Mouse (Mus musculus) midbrain, embryonic 15.5 days (tissue): ENCODE results near the gene Lss. TPM values are rescaled to one million over a fixed set of nuclear protein-coding genes. Genes with fewer than 3 reads are reported as not detected.

ENCODE experiments used
- ATAC-seq: fragments of 200-750 bp; cut with Nextera tagmentation; replicated peaks from 2 replicates; pipeline ENCODE4 v1.8.0; 2017; ENCODE audit warnings: moderate TSS enrichment
- H3K27ac ChIP-seq: fragments of 300-500 bp; sonication (generic); 2 replicates; pipeline ENCODE4 v1.5.1; 2015; ENCODE audit warnings: mild to moderate bottlenecking, inconsistent platforms
- H3K27me3 ChIP-seq: fragments of 300-500 bp; sonication (generic); replicated peaks from 2 replicates; pipeline ENCODE4 v1.6.1; 2015; ENCODE audit warnings: inconsistent platforms
- H3K36me3 ChIP-seq: fragments of 300-500 bp; sonication (generic); replicated peaks from 2 replicates; pipeline ENCODE4 v1.6.1; 2015; ENCODE audit warnings: inconsistent platforms
- H3K4me1 ChIP-seq: fragments of 300-500 bp; sonication (generic); 2 replicates; pipeline ENCODE4 v1.6.1; 2015; ENCODE audit warnings: inconsistent platforms
- H3K4me2 ChIP-seq: fragments of 300-500 bp; sonication (generic); 2 replicates; pipeline ENCODE4 v1.6.1; 2015; ENCODE audit warnings: inconsistent platforms, mild to moderate bottlenecking, moderate library complexity
- H3K4me3 ChIP-seq: fragments of 300-500 bp; sonication (generic); 2 replicates; pipeline ENCODE4 v1.5.1; 2015; ENCODE audit warnings: mild to moderate bottlenecking, inconsistent platforms
- H3K9ac ChIP-seq: fragments of 300-500 bp; sonication (generic); 2 replicates; pipeline ENCODE4 v1.6.1; 2015; ENCODE audit warnings: mild to moderate bottlenecking, inconsistent platforms
- H3K9me3 ChIP-seq: fragments of 300-500 bp; sonication (generic); 2 replicates; pipeline ENCODE4 v1.6.1; 2016; ENCODE audit warnings: inconsistent platforms
- WGBS: fragments of 180-500 bp; shearing (Covaris S2); methylation state at CpG from one replicate; pipeline ENCODE4 v1.1.7; 2015; ENCODE audit warnings: mixed read lengths; 5-methylcytosine and 5-hydroxymethylcytosine counted together
- polyA plus RNA-seq: library from polyadenylated mRNA; unstranded; fragments of >200 nt; fragmentation: Nextera tagmentation; extraction: Ambion mirVana; gene quantifications from 2 replicates; pipeline ENCODE4 v1.2.1, GENCODE M21; 2015

Lss gene
- polyA plus RNA-seq, 1 experiment from 2014 or later: 44.5 TPM

- H3K4me3 ChIP-seq: no peak overlapping the region
- WGBS: 97% methylated on average over 7 of the region's 7 CpGs
- no peak overlapping the region for H3K27ac ChIP-seq
- no peaks in the 10 kb centered on the region for H3K27me3 ChIP-seq
- no peaks in the 10 kb centered on the region for H3K9me3 ChIP-seq
- no peak for ATAC-seq
- peaks cover 33% of the 10 kb centered on the region for H3K4me1 ChIP-seq
- no peak overlapping the region for H3K9ac ChIP-seq
- peaks cover 55% of the 10 kb centered on the region for H3K36me3 ChIP-seq
- no peak overlapping the region for H3K4me2 ChIP-seq
Measured at GRCm38 (mm10) chr10:76535526-76535925, 4.1 kb downstream of the Lss start.

- no peaks in the 10 kb centered on the region for H3K9me3 ChIP-seq
- no peak overlapping the region for H3K4me2 ChIP-seq
- 89% methylated on average over 9 of the region's 9 CpGs for WGBS
- ATAC-seq: no peak
- no peak overlapping the region for H3K4me3 ChIP-seq
- no peak overlapping the region for H3K9ac ChIP-seq
- no peak overlapping the region for H3K27ac ChIP-seq
- H3K36me3 ChIP-seq: peaks cover 76% of the 10 kb centered on the region
- no peaks in the 10 kb centered on the region for H3K27me3 ChIP-seq
- peaks cover 19% of the 10 kb centered on the region for H3K4me1 ChIP-seq
Measured at GRCm38 (mm10) chr10:76537619-76538018, 6.2 kb downstream of the Lss start.

DNA sequence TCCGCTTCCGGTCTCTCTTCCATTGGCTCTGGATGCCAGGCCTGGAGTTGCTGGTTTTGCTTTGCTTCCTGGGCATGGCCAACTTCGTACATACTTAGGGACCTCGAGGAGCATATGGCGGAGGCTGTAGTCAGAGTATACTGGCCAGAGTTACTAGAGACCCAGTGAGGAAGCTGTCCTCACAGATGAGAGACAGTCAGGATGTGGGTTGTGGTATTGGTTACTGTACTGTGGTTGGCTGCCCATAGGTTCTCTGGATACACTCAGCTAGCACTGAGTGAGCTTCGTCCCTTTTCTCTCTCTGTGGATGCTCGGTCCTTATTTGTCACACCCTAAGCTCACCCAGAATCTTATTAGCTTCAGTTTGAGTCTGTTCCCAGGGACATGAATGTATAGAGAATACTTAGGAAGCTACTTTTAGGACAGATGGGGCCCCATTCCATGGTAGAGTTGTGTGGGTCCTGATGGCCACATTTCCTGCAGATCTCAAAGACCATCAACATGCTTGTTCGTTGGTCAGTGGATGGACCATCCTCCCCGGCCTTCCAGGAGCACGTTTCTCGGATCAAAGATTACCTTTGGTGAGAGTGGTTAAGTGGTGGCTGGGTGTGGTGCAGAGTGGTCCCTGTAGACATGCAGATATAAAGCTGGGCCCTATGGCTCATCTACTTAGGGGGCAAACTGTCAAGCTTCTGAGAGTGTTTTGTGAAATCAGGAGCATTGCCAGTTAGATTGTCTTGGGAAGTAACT is 10.1 kb downstream of the Lss start:
- Histone ChIP-seq H3K9me3 (no peaks in the 10 kb centered on the region), H3K4me3 (no peak overlapping the region), H3K4me1 (no peaks in the 10 kb centered on the region), H3K27me3 (no peaks in the 10 kb centered on the region), H3K9ac (no peak overlapping the region), H3K27ac (no peak overlapping the region), H3K4me2 (no peak overlapping the region), H3K36me3 (peaks cover 83% of the 10 kb centered on the region)
- no peak for ATAC-seq
- WGBS: 92% methylated on average over 11 of the region's 11 CpGs

DNA sequence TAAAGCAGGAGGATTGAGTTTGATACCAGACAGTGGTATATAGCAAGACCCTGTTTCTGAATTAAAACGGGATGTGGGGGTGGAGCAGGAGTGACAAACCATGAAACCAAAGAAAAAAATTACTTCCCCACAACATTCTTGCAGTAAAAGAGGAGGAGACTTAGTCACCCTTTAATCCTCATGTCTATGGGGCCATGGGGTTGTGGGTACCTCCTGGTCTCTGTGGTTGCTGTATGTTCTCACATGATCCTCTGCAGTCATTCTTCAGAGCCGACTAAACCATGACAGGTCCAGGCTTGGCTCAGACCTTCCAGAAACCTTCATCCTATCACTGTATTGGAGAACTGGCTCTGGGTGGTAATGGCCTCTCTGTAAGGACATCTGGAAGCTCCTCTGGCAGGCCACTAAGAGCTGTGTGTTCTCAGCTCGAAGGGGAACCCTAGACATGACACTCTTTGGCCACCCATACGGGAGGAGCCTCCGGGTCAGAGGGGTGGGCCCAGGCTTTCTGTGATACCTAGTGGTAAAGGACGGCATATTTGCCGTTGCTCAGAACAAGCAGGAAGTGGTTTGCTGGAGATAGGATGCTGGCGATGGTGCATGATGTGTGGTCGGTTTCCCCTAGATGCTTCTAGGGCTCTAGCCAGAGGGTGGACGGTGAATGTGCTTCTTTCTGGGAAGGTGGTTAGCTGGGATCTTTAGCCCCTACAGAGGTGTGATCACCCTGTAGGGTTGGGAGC is 11.4 kb downstream of the Lss start:
- Histone ChIP-seq H3K27me3 (no peaks in the 10 kb centered on the region), H3K36me3 (peaks cover 87% of the 10 kb centered on the region), H3K4me2 (no peak overlapping the region), H3K9me3 (no peaks in the 10 kb centered on the region), H3K4me1 (no peaks in the 10 kb centered on the region), H3K4me3 (no peak overlapping the region), H3K27ac (no peak overlapping the region), H3K9ac (no peak overlapping the region)
- no peak for ATAC-seq
- 94% methylated on average over 10 of the region's 10 CpGs for WGBS

DNA sequence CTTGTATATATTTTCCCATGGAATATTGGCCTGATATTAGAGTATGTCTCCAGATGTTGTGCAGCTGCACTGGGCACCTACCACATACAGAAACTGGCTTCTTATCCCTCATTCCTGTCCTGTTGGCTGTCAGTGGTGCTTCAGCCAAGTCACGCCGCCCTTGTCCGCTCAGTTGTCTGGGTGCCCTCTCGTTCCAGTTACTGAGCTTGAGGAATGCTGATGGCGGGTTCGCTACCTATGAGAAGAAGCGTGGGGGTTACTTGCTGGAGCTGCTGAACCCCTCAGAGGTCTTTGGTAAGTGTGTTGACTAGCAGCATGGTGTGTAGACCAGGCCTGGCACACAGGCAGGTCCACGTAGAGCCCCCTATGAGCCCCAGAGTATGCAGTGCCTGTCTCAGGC is 15.2 kb downstream of the Lss start:
- 92% methylated on average over 8 of the region's 8 CpGs for WGBS
- ATAC-seq: no peak
- Histone ChIP-seq H3K4me2 (no peak overlapping the region), H3K27me3 (no peaks in the 10 kb centered on the region), H3K4me1 (no peaks in the 10 kb centered on the region), H3K27ac (no peak overlapping the region), H3K36me3 (peaks cover 89% of the 10 kb centered on the region), H3K9ac (no peak overlapping the region), H3K4me3 (no peak overlapping the region), H3K9me3 (no peaks in the 10 kb centered on the region)

DNA sequence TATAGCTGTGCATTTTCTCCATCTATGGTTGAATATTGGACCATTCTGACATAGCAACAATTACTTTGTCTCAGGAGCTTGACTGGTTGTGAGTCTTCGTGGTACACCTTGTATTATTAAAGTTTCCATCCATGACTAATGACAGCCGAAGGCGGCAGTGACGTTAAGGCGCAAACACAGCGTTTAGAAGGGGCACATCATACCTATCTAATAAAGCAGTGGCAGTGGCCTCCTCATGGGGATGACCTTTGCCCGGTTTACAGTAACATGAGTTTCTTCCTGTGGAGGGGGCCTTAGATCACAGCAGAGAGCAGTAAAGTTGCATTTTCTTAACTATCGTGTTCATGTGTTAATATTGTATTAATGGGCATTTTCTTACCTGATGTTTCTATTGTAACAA is 16.8 kb downstream of the Lss start:
- Histone ChIP-seq H3K9me3 (no peaks in the 10 kb centered on the region), H3K4me1 (no peaks in the 10 kb centered on the region), H3K27ac (no peak overlapping the region), H3K27me3 (no peaks in the 10 kb centered on the region), H3K4me2 (no peak overlapping the region), H3K4me3 (no peak overlapping the region), H3K36me3 (peaks cover 85% of the 10 kb centered on the region), H3K9ac (no peak overlapping the region)
- WGBS: 95% methylated on average over 8 of the region's 8 CpGs
- ATAC-seq: no peak

GRCm38 (mm10) chr10:76550458-76550857 is 19.1 kb downstream of the Lss start:
- Histone ChIP-seq H3K4me1 (no peaks in the 10 kb centered on the region), H3K9me3 (no peaks in the 10 kb centered on the region), H3K27ac (no peak overlapping the region), H3K9ac (no peak overlapping the region), H3K27me3 (no peaks in the 10 kb centered on the region), H3K4me3 (no peak overlapping the region), H3K4me2 (no peak overlapping the region), H3K36me3 (peaks cover 76% of the 10 kb centered on the region)
- ATAC-seq: no peak
- WGBS: 92% methylated on average over 5 of the region's 5 CpGs

DNA sequence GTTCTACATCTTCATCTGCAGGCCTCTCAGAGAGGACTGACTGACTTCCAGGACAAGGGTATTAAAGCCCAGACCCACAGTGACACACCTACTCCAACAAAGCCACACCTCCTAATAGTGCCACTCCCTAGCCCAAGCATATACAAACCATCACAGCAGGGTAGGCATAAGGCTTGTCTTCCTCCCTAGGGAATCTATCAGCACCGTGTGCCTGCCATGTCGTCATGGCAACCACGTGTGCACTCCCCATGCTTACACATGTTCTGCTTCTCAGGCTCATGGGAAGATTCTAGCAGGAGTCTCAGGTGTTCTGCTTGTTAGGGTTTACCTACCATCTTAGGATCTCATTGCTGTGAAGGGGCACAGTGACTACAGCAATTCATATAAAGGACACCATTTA is 20.2 kb downstream of the Lss start:
- Histone ChIP-seq H3K36me3 (peaks cover 69% of the 10 kb centered on the region), H3K9me3 (no peaks in the 10 kb centered on the region), H3K27me3 (no peaks in the 10 kb centered on the region), H3K27ac (no peak overlapping the region), H3K4me1 (no peaks in the 10 kb centered on the region), H3K4me3 (no peak overlapping the region), H3K4me2 (no peak overlapping the region), H3K9ac (no peak overlapping the region)
- 69% methylated on average over 3 of the region's 3 CpGs for WGBS
- ATAC-seq: no peak

GRCm38 (mm10) chr10:76554061-76554460 is 22.7 kb downstream of the Lss start:
- Histone ChIP-seq H3K4me3 (no peak overlapping the region), H3K27ac (no peak overlapping the region), H3K36me3 (peaks cover 46% of the 10 kb centered on the region), H3K9me3 (no peaks in the 10 kb centered on the region), H3K9ac (no peak overlapping the region), H3K4me1 (no peaks in the 10 kb centered on the region), H3K4me2 (no peak overlapping the region), H3K27me3 (no peaks in the 10 kb centered on the region)
- ATAC-seq: no peak
- WGBS: 92% methylated on average over 5 of the region's 5 CpGs

GRCm38 (mm10) chr10:76561972-76562371 is 30.6 kb downstream of the Lss start, which contains the start of gene Spatc1l:
Gene Spatc1l (plus strand): TSS chr10:76562272.
- Histone ChIP-seq H3K27me3 (no peaks in the 10 kb centered on the region), H3K36me3 (no peaks in the 10 kb centered on the region), H3K4me1 (no peaks in the 10 kb centered on the region), H3K4me2 (no peak within 1 kb of the TSS), H3K9me3 (no peaks in the 10 kb centered on the region), H3K4me3 (no peak within 1 kb of the TSS), H3K27ac (no peak within 1 kb of the TSS), H3K9ac (no peak within 1 kb of the TSS)
- WGBS: 94% methylated on average over 10 of the region's 10 CpGs
- ATAC-seq: no peak

- Histone ChIP-seq H3K4me3 (no peak overlapping the region), H3K27ac (no peak overlapping the region), H3K27me3 (no peaks in the 10 kb centered on the region), H3K9me3 (no peaks in the 10 kb centered on the region), H3K9ac (no peak overlapping the region), H3K36me3 (no peaks in the 10 kb centered on the region), H3K4me2 (no peak overlapping the region), H3K4me1 (no peaks in the 10 kb centered on the region)
- WGBS: 92% methylated on average over 22 of the region's 22 CpGs
- ATAC-seq: no peak
Measured at GRCm38 (mm10) chr10:76569996-76570685, 38.8 kb downstream of the Lss start.

- Histone ChIP-seq H3K27ac (no peak overlapping the region), H3K36me3 (no peaks in the 10 kb centered on the region), H3K4me1 (no peaks in the 10 kb centered on the region), H3K9me3 (no peaks in the 10 kb centered on the region), H3K27me3 (no peaks in the 10 kb centered on the region), H3K9ac (no peak overlapping the region), H3K4me2 (no peak overlapping the region), H3K4me3 (no peak overlapping the region)
- no peak for ATAC-seq
- WGBS: 76% methylated on average over 2 of the region's 2 CpGs
Measured at GRCm38 (mm10) chr10:76571070-76571469, 39.7 kb downstream of the Lss start.
